Mouse (Mus musculus) ovary, postnatal 10 days (tissue): ENCODE measurements around the gene Lnpep.
"Not testable (repeated sequence)": the region's sequence is repeated elsewhere in the genome, so short reads cannot be mapped to it uniquely, and the experiment has no call there.

Experiments
- DNase-seq: peaks from one replicate; pipeline ENCODE4 v3.0.0; 2022; ENCODE audit warnings: low spot score

The Lnpep gene

DNA sequence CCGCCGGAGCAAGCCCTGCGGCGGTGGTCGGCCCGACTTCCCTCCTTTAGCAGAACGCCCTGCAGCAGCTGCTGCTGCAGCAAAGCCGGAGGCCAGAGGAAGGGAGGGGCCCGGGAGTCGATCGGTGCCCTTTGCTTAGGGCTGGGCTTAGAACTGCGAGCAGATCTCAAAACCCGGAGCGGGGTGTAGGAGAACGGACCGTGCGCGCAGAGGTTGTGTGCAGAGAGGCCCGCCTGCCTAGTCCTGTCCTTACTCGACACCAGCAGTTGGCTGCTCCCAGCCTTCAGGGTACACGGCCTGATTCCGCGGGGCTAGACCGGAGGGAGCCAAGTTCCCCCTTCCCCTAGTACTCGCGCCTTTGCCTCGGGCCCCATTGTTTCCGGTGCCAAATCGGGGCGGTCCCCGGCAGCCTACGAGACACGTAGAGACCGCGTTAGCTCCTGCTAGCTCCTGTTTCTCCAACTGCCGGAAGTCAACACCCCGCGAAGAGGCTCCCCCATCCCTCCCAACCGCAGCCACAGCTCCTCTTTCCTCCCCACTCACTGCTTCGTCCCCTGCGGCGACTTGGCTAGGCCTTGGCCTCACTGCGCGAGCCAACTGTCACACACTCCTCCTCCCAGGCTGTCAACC is at the start of gene Lnpep:
Gene Lnpep, minus strand, starts transcription at position 94 of the 630 bp plus-strand sequence.
- DNase-seq, result peak; percentile 89

DNA sequence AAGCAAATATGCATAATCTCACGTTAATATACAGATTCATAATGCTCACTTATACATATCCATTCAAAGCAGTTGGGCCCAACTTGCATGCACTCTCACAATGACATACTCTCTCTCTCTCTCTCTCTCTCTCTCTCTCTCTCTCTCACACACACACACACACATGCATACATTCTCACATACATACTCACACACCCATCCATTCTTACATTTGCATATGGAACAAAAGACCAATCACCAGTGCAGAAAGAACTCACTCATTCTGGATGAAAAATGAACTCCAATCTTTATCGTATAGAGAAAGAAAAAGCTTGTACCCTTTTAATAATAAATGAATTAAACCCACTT is 31.0 kb upstream of the Lnpep start:
- DNase-seq, result no peak

DNA sequence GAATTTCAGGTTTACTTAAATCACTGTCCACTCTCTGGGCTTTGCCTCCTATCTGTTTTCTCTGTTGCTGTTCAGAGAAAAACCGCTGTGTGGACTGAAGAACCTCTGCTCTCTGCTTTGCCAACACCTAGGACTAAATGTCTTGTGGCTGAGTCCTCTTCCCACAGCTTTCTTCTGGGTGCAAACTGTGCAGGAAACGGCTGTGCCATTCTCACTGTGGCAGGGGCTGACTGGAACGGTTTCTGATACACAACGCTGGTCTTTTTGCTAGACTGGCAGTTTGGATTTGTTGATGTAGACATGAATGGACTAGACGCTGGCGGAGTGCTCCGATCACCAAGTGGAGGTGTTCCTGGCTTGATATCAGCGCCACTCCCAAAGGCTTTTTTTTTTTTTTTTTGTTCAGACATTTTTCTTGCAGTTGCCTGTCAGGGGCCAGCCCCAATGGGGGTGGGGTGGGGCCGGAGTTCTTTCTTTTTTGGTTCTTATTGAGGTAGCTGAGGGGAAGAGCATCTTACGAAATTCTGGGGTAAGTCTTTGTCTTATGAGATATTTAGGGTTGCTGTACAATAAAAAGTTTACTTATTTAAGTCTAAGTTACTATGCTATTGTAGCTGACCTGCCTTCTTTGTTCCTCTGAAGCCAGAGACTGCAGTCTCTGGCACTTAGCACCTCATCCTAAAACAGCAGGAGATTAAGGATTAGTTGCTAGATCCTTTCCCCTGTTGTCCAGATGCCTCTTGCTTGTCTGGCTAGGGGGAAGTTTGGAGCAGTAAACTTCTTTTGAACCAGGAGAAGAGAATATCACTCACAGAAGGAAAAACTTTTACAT is 30.4 kb upstream of the Lnpep start:
- DNase-seq, result no peak

DNA sequence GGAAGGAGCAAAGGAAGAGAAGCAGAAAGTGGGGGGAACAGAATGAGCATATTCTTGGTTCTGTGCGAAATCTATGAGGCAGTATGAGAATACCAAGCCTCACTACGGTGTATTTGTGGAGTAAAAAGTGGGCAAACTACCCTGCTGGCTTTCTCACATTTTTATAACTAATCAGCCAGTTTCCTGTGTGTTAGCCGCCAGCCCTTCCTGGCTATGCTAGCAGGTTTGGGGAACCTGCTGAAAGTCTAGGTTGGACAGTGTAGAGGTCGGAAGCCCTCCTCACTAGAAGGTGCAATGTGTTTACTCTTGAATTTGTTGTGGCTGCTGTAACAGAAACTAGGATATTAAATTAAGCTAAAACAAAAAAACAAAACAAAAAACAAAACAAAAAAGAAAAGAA is 27.7 kb upstream of the Lnpep start:
- DNase-seq, result no peak

DNA sequence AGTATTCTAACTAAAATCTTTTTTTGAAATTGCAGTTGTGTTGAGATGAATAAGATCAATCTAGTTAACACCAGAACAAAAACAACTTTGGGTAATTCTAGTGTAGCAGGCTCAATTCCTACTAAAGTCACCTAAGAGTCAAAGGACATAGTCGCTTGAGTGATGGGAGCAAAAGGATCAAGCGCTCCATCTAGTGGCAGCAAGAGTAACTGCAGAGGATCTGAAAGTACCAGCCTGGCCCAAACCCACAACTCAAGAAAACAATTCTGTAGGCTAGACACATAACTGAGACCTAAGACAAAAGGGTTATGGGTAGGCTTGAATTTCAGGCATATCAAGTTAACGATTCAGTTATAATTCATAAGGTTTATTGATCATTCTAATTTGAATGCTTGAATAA is 20.9 kb upstream of the Lnpep start:
- no peak for DNase-seq

DNA sequence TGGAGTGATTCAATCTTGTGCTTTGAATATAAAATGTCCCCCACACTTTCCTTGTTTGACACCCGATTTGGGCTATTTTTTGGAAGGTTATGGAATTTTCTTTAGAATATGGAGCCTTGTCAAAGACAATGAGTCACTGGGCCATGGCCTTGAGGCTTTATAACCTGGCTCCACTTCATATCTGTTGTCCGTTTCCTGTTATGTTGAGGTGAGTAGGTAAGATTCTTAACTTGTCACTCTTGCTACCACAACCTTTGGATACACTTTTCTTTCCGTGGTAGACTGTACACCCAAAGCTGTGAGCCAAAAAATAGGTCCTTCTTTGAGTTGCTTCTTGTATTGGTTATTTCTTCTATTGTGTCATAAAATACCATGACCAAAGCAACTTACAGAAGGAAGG is 12.5 kb upstream of the Lnpep start:
- no peak for DNase-seq

DNA sequence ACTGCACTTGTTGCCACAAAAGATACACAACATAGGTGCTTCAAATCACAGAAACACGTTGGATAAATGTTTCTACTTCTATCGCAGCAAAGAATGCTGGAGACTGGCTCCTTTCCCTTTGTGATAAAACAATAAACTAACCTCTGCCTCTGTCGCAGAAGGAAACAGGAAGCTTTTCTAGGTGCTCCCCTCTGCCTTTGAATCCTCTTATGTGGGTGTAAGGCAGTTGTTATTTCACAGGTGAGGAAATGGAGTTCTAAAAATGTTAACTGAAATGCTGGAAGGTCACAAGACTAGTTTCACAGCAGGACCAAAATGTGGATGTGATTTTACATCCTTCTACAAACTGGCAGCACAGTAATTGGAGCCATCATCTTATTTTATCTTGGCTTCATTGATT is 11.3 kb upstream of the Lnpep start:
- DNase-seq, result no peak

- DNase-seq, result no peak
Measured at GRCm38 (mm10) chr17:17634033-17634432, 9.2 kb upstream of the Lnpep start.

DNA sequence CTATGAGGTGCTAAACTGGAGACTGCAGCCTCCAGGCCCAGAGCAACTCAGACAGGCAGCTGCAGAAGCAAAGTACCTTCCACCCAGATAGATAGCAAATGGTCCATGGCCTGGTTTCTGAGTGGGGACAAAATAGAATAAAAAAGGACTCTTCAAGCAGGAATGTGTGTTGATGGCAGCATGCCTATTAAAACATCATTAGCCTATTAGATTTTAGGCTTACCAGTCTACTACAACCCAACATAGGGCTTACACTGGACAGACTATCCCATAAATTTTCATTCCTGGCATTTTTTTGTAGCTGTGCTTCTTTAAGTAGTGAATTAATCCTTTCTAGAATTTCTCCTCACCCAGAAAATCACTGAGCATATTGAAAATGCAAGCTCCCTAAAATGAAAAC is 7.1 kb upstream of the Lnpep start:
- no peak for DNase-seq

DNA sequence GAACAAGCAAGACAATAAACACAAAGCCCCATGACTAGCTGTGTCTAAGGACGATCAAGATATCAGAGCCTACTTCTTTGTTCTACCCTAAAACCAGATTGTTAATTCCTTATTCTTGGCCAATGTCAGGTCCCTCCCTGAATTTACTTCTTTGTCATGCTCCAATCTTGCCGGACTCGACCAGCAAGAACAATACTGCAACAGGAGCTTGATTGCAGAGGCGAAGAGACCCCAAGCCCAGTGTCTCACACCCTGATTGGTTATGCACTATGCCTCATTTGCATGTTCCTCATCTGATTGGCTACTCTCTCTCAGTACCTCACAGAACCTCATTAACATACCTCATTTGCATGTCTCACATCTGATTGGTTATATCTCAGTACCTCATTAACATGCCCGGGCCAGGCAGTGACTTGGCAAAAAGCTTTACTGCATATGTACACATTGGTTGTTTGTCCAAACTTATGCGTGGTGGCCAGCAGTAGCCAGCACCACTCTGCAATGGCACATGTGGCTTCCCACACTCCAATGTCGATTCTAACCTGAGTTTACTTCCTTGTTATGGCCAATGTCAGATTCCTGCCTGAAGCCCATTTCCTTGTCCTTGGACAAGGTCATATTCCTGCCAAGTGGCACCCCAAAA is 3.5 kb upstream of the Lnpep start:
- not testable (repeated sequence) for DNase-seq

- no peak for DNase-seq
Measured at GRCm38 (mm10) chr17:17627558-17627957, 2.7 kb upstream of the Lnpep start.

- no peak for DNase-seq
Measured at GRCm38 (mm10) chr17:17625887-17626679, 1.2 kb upstream of the Lnpep start.

DNA sequence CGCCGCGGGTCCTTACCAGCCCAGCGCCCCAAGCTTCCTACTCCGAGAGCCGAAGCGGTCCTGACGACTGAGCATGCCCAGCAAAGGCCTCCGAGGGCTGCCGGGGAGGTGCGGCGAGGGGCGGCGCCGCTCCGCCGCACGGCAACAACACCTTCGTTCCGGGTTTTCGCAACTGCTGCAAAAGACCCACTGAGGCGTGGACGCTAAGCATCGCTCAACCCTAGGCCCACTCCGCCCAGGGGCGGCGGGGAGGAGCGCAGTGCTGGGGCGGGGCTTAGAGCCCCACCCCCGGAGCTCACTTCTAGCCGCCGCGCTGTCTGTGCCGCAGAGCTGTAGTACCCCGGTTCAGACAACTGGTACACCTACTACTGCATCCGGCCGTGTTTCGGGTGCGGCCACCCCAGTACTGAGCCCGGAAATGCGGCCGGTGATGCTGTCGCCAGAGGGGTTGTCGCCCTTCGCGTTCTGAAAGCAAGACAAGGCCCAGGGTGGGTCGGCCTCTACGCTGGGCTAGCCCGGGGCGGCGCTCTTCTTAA is 361 bp downstream of the Lnpep start:
- DNase-seq, result peak; percentile 80

DNA sequence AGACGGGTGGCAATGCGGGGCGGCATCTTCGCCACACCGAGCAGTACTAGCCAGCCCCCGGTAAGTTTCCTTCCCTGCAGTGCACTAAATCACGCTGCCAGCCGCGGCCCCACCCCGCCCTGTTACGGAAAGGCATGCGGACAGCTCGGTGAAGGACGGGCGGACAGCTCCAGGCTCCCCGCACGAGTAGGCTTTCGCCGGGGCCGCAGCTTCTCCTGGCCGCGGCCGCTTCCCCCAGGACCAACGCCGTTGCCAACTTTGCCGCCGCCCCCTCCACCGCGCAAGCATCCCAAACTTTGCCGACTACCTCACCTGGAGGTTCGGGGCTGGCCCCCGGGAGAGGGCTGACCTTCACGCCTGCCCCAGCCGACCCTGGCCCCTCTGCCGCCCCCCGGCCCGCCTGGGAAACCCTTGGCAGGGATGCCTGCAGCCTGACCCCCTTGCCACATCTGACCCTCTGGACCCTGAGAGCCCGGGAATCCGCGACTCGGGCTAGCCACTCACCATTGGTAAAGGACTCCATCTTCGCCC is 895 bp downstream of the Lnpep start:
- no peak for DNase-seq

GRCm38 (mm10) chr17:17623221-17623889 is 1.5 kb downstream of the Lnpep start:
- DNase-seq, result no peak

- no peak for DNase-seq
Measured at GRCm38 (mm10) chr17:17622576-17622975, 2.3 kb downstream of the Lnpep start.

- no peak for DNase-seq
Measured at GRCm38 (mm10) chr17:17621586-17621985, 3.3 kb downstream of the Lnpep start.

- no peak for DNase-seq
Measured at GRCm38 (mm10) chr17:17618463-17618862, 6.4 kb downstream of the Lnpep start.

DNA sequence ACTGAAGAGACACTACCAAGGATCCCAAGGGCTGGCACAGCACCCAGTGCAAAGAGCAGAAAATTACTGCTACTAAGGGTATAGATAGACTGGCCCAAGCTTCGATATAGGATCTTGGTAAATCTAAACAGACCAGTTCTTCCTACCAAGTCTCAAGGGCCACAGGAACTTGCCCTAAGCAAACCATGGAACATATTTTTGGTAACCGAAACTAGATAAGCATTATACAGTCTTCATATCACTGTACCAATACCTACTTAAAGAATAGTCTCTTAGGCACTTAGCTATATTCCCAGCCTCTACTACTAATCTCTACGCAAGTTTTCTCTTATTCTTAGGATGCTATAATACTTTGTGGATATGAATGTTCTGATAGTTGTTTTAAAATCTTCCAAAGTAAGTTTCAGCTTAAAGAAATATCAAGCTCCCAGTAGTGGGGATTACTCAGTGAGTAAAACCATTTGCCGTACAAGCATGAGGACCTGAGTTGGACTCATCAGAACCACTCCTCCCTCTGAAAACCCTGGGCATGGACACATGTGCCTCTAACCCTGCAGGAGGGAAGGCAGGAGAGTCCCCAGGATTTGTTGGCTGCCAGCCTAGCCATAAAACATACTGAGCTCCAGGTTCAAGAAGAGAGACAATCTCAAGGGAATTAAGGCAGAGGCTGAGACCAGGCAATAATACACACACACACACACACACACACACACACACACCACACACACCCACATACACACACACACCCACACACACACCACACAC is 7.2 kb downstream of the Lnpep start:
- DNase-seq, result no peak

GRCm38 (mm10) chr17:17612336-17612735 is 12.5 kb downstream of the Lnpep start:
- no peak for DNase-seq

DNA sequence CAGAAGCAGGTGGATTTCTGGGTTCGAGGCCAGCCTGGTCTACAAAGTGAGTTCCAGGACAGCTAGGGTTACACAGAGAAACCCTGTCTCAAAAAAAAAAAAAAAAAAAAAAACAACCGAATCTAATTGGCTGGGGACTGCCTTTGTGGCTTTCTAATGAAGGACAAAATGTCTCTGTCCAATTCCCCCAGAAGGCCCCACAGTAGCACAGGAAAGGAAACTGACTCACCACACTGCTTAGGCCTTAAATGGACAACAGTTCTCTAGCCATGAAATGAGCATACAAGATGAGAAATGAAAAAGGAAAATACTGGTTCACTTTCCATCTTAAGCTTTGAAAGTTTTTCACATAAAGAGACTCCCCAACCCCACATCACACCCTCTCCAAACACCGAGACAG is 15.3 kb downstream of the Lnpep start:
- DNase-seq, result no peak
